Mouse (Mus musculus) adrenal gland, postnatal 14 days (tissue): Measurements from ENCODE around the gene Smpd2. TPM values are rescaled to one million over a fixed set of nuclear protein-coding genes. Genes with fewer than 3 reads are reported as not detected.

ENCODE experiments used
- DNase-seq: peaks from one replicate; pipeline ENCODE4 v3.0.0; 2021; ENCODE audit warnings: mixed read lengths
- long read RNA-seq, 2 experiments: library from polyadenylated mRNA; stranded (forward); transcript quantifications; one replicate each; pipeline ENCODE4 v2.0.0; 2021
- total RNA-seq: library from RNA; stranded (reverse); gene quantifications from 2 replicates; pipeline ENCODE4 v1.2.3, GENCODE M21; 2021

The Smpd2 gene
- 23.5 and 25.0 TPM in 2 replicates for total RNA-seq
- long read RNA-seq, experiment 1, transcript Smpd2-201 (10 exons, 1,602 nt), result major isoform, 26 of 35 reads
- long read RNA-seq, experiment 1, partial matches to known transcripts, result 0 of 35 reads
- long read RNA-seq, experiment 1, other reads (novel, unspliced or antisense), result 9 of 35 reads
- long read RNA-seq, experiment 2, transcript Smpd2-201 (10 exons, 1,602 nt), result major isoform, 26 of 28 reads
- long read RNA-seq, experiment 2, partial matches to known transcripts, result 1 of 28 reads
- long read RNA-seq, experiment 2, other reads (novel, unspliced or antisense), result 1 of 28 reads

GRCm38 (mm10) chr10:41489708-41490517, at the start of gene Smpd2, which contains the start of gene Ppil6:
Smpd2 (minus strand) TSS chr10:41490369.
Ppil6 (plus strand) TSS chr10:41490439.
- DNase-seq, result peak; percentile 97

DNA sequence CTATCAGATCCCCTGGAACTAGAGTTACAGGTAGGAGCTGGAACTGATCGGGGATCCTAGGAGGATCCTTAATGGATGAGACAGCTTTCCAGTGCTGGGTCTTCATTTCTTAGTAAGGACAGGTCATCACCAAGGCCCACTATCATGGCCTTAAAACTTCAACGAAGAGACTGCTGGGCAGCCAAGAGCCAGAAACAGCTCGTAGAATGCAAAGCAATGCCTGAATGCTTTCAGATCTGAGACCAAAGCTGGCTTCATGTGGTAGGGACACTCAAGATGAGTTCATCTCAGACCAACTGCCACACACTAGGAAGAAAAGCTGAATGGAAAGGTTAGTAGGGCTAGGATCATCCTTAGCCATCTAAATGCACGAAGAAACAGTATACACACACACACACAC, 48.8 kb upstream of the Smpd2 start:
- no peak for DNase-seq

GRCm38 (mm10) chr10:41537983-41538330, 47.8 kb upstream of the Smpd2 start:
- DNase-seq, result no peak

DNA sequence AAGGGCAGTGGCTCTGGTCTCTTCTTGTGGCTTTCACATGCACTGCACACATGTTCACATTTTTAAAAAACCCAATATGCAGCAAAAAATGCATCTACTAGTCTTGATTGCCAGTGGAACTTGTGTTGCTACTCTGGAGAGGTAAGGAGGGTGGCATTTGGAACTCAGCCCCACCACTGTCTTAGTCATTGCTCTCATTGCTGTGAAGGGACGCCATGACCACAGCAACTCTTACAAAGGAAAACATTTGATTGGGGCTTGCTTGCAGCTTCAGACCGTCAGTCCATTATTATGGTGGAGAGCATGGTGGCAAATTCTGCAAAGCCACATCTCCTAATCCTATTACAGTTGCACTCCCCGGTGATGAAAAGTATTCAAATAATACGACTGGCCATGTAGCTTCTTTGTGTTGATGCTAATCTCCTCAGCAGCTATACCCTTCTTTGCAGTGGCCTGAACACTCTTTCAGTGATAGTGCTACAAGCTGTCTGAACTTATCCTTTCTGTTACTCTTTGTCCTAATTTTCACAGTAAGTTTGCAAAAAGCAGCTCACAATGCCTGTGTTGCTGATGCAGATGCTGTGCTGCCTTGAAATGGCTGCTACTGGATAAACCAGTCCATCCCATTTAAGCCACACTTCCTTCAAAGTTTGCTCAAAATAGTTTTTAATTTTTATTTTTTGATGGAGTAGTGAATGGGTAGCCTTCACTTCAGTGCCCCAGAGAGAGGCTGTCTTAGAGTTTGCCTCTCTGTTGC, 47.2 kb upstream of the Smpd2 start:
- no peak for DNase-seq

DNA sequence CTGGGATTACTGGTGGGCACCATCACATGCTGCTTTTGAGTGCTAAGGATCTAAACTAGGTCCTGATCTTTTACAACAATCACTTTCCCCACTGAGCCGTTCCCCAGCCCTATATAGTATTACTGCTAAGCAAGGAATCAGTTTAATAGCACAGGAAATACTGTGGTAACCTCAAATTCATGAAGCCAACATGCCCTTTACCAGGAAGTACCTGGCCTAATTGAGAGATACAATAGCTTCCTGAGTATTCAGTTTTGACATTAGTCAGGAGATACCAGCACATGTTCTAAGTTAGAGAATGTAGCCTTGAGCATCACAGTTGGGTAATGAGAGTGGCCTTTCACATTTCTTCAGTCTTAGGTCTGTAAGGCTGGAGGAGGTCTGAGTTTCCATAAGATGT, 46.5 kb upstream of the Smpd2 start:
- no peak for DNase-seq

DNA sequence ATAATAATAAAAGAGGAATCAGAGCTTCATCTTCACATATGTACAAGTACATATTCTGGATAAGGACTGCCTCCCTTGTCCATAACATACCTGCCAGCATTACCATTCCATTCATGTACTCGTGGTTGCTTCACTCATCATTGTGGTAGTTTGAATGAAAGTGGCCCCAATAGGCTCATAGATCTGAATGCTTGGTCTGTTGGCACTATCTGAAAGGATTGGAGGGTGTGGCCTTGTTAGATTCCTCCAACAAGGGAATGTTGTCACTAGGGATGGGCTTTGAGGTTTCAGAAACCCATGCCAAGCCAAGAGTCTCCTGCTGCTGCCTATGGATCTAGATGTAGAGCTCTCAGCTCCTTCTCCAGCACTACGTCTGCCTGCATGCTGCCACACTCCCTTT, 45.8 kb upstream of the Smpd2 start:
- no peak for DNase-seq

GRCm38 (mm10) chr10:41529972-41530371, 39.8 kb upstream of the Smpd2 start:
- no peak for DNase-seq

DNA sequence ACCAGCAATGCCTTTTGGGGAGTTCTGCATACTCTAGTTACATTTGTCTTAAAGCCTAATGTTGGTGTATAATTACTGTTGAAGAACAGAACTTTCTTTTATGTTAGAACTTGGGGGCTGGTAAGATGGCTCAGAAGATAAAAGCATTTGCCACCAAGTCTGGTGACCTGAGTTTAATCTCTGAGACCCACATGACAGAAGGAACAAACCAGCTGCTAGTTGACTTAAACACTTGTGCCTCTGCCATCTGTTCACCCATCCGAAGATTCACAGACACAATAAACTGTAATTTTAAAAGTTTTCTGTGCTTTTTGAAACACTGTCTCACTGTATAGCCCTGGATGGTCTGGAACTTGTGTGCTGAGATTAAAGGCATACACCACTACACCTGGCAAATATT, 35.5 kb upstream of the Smpd2 start:
- DNase-seq, result no peak

DNA sequence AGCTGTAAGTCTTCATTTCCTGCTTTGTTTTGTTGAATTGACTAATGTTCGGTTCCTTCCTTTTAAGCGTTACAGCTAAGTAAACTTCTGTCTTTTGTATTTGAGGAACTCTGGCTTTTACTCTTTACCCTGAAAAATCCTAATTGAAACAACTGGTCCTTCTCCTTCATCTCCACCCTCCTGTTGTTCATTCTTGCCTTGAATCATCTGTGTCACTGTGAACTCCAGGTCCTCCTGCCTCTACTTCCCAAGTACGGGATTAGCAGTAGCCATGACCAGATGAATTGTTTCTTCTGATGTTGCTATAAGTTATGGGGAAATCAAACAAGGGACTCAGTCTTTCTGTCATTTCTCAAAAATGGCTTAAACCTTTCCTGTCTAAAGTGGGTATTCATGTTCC, 33.2 kb upstream of the Smpd2 start:
- no peak for DNase-seq

GRCm38 (mm10) chr10:41520410-41520673, 30.2 kb upstream of the Smpd2 start:
- no peak for DNase-seq

- peak; percentile 79 for DNase-seq
Measured at GRCm38 (mm10) chr10:41519640-41520409, 29.7 kb upstream of the Smpd2 start.

- peak; percentile 96 for DNase-seq
Measured at GRCm38 (mm10) chr10:41518981-41519618, 28.9 kb upstream of the Smpd2 start, which contains the start of gene Cd164. Cd164 (plus strand) TSS chr10:41519414.

GRCm38 (mm10) chr10:41518508-41518980, 28.4 kb upstream of the Smpd2 start:
- peak; percentile 86 for DNase-seq

DNA sequence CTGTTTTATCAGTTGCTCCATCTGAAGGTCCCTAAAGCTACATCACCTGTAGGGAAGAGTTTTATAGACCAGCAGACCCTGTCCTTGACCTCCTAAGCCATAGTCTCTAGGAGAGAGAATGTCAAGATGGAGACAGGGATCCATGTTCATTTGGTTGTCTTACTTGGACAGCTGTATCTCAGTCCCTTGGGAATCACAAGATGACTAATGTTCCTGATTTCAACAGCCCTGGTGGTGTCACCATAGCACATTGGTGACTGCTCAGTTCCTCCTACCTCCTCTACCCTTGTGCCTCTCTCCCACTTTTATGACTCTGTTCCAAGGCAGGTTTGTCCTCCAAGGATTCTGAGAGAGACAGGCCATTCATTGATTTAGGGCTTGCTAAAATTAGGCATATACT, 24.8 kb upstream of the Smpd2 start:
- DNase-seq, result no peak

GRCm38 (mm10) chr10:41514301-41514700, 24.1 kb upstream of the Smpd2 start:
- DNase-seq, result no peak

DNA sequence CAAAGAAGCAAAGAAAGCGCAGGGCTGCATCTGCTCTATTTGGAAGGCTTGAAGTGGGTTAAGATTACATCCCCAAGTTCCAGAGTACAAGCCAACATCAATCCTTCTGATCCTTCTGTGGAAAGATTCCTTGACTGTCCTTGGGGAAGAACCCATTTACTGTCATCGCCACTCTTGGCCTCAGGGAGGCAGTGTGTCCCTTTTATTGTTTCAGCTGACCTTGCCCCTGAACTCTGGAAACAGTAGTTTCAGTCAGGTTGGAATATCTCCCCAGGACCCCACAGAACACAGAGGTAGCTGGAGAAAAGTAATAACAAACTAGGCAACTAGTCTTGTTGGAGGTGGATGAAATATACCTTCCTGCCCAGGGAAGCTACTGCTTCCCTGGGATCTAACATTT, 19.0 kb upstream of the Smpd2 start:
- DNase-seq, result peak; percentile 47

- peak; percentile 79 for DNase-seq
Measured at GRCm38 (mm10) chr10:41505446-41505845, 15.3 kb upstream of the Smpd2 start.

DNA sequence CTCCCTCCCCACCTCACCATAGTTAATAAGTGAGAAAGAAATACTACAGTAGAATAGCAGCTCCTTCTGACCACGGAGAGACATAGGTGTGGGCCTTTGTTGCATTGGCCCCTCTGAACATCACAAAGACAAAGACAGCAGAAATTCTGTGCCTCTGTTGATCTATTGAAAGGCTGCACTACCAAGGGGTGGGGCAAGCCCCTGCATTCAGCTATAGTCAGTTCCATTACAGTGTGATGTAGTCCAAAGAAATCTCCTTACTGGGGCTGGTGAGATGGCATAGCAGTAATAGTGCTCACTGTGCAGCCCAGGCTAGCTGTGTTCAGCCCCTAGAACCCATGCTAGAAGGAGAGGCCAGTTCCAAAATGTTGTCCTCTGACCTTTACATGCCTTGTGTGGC, 14.8 kb upstream of the Smpd2 start:
- DNase-seq, result no peak

GRCm38 (mm10) chr10:41500941-41501340, 10.8 kb upstream of the Smpd2 start:
- DNase-seq, result peak; percentile 50

- DNase-seq, result no peak
Measured at GRCm38 (mm10) chr10:41491111-41491510, 942 bp upstream of the Smpd2 start.

GRCm38 (mm10) chr10:41490518-41490873, 327 bp upstream of the Smpd2 start:
- DNase-seq, result no peak

- no peak for DNase-seq
Measured at GRCm38 (mm10) chr10:41489294-41489693, 875 bp downstream of the Smpd2 start.
